Mouse (Mus musculus) olfactory bulb, adult 2 months (tissue): ENCODE data around the gene Tex10.

Source experiments
- CTCF ChIP-seq: fragments of 200-500 bp; IDR thresholded peaks from 2 replicates; pipeline ENCODE4 v1.5.1; 2012; ENCODE audit warnings: low read depth, mild to moderate bottlenecking, low read length, moderate library complexity; ENCODE audit not compliant: insufficient read depth
- POLR2A ChIP-seq: fragments of 200-500 bp; IDR thresholded peaks from 2 replicates; pipeline ENCODE4 v1.6.1; 2012; ENCODE audit warnings: mild to moderate bottlenecking, low read depth, low read length, moderate library complexity; ENCODE audit not compliant: insufficient read depth

DNA sequence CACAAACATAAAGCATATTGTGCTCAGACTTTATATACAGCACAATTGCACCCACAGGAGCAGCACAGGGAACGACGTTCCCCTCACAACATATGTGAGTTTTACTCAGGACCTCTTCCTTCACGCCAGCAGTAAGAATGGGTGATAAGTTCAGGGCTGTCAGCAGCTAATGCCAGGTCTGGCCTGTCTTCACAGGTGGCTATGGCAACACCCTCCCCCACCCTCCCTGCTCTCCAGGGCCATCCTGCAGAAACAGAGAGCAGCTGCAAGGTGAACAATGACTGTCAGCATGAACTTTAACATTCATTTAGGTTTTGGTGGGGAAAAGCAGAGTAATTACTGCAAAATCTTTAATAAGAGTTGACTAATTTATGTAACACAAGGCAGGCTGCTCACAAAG, 45.8 kb downstream of the Tex10 start:
- no peak for TF ChIP-seq CTCF
- no peak for TF ChIP-seq POLR2A
